Mouse (Mus musculus) retina, postnatal 7 days (tissue): ENCODE data around the gene Gm38394.

ENCODE experiments used
- DNase-seq: peaks from one replicate; pipeline ENCODE4 v3.0.0-alpha.2; 2012; ENCODE audit warnings: low read depth, low spot score

The Gm38394 gene

GRCm38 (mm10) chr1:133585995-133586537 lies 75.1 kb downstream of the Gm38394 start:
- DNase-seq = no peak

GRCm38 (mm10) chr1:133571293-133571692 lies 89.8 kb downstream of the Gm38394 start:
- DNase-seq = no peak
